Comparison of ENCODE assay signal across 8 mouse cellular contexts in the genomic region with DNA sequence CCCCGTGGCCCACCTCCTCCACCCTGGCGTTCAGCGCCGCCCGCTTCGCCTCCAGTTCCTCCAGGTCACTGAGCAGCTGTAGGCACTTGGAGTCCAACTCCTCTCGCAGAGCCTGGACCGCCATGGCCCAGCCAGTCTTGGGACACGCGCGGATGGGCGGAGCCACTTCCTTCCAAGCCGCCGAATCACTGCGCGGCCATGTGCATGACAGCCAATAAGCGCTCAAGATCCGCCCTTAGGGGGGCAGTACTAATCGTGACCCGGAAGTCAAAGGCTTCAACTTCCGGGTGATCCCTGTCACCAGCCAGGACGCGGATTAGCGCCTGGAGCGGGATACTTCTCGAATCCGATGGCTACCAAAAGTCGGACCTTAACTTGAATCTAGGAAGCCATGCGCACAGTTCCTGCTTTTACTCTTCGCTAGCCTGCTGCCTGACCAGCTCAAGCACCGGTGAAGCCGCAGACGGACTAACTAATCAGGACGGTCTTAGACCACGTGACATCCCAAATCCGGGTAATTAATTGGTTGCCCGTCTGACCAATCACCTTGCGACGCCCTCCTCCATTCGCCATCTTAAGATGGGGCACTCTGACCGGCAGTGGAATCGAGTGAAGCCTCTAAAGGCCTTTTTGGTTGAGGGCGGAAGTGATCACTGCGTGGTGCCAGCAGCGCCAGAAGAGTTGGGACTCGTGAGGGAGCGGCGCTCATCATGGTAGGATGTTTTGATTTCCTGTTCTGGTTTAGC. TPM values are rescaled to one million over a fixed set of nuclear protein-coding genes. Genes with fewer than 3 reads are reported as not detected.
DNase-seq lines count a peak whose midpoint lies in the region; ATAC-seq and TF ChIP-seq lines count a peak whose summit lies in the region.

A gene (minus strand): TSS at position 458 of the 746 bp plus-strand sequence.
A gene (plus strand): TSS at position 637 of the 746 bp plus-strand sequence.

- TF ChIP-seq CTCF in lung, postnatal 0 days (IDR thresholded peaks at IDR 0.05), result no peak

- under 1% methylated on average over 48 of the region's 48 CpGs for WGBS in hindbrain, embryonic 10.5 days
- under 1% methylated on average over 47 of the region's 48 CpGs for WGBS in lung, postnatal 0 days

- H3K4me3 ChIP-seq in hindbrain, embryonic 10.5 days, result peak within 1 kb of the TSS; percentile 85
- peak within 1 kb of the TSS; percentile 63 for H3K4me3 ChIP-seq in lung, postnatal 0 days (ENCODE audit: low read depth, low read length)

- peak within 1 kb of the TSS; percentile 51 for H3K9ac ChIP-seq in lung, postnatal 0 days (replicated peaks; ENCODE audit: low read depth)

- TF ChIP-seq EP300 in lung, postnatal 0 days (IDR thresholded peaks at IDR 0.05), result peak; percentile 25; the same call in 1 of the 2 replicates

- peak within 1 kb of the TSS; percentile 78 for H3K4me2 ChIP-seq in lung, postnatal 0 days (replicated peaks; ENCODE audit: low read depth, low read length)

- H3K4me1 ChIP-seq in hindbrain, embryonic 10.5 days (replicated peaks), result peaks cover 26% of the 10 kb centered on the region
- no peaks in the 10 kb centered on the region for H3K4me1 ChIP-seq in lung, postnatal 0 days (ENCODE audit: insufficient read depth, low read depth, low read length)

- DNase-seq in MN1 (ENCODE audit: low spot score), result peak; percentile 99
- DNase-seq in cerebellum, adult 9-10 months, result peak; percentile 98
- peak; percentile 97 for DNase-seq in hindbrain, embryonic 10.5 days (ENCODE audit: low spot score)
- DNase-seq in layer of hippocampus, adult 9-11 months, result peak; percentile 97
- peak; percentile 100 for DNase-seq in lung, postnatal 0 days (ENCODE audit: low spot score)
- DNase-seq in ovary, postnatal 14 days (ENCODE audit: low spot score), result peak; percentile 88
- peak; percentile 94 for DNase-seq in thymus, postnatal 14 days

- H3K27me3 ChIP-seq in hindbrain, embryonic 10.5 days (ENCODE audit: insufficient read depth, poor library complexity, severe bottlenecking), result no peaks in the 10 kb centered on the region
- no peaks in the 10 kb centered on the region for H3K27me3 ChIP-seq in lung, postnatal 0 days (replicated peaks; ENCODE audit: insufficient read depth, low read length)

- peak; percentile 92 for ATAC-seq in frontal cortex, adult (ENCODE audit: low TSS enrichment)
- peak; percentile 96 for ATAC-seq in lung, postnatal 0 days

- no peaks in the 10 kb centered on the region for H3K9me3 ChIP-seq in hindbrain, embryonic 10.5 days
- H3K9me3 ChIP-seq in lung, postnatal 0 days (ENCODE audit: low read length), result no peaks in the 10 kb centered on the region

- H3K27ac ChIP-seq in hindbrain, embryonic 10.5 days, result peak within 1 kb of the TSS; percentile 89
- H3K27ac ChIP-seq in lung, postnatal 0 days (ENCODE audit: low read length), result peak within 1 kb of the TSS; percentile 78

- peaks cover 41% of the 10 kb centered on the region for H3K36me3 ChIP-seq in hindbrain, embryonic 10.5 days
- peaks cover 15% of the 10 kb centered on the region for H3K36me3 ChIP-seq in lung, postnatal 0 days (ENCODE audit: insufficient read depth, low read length)

RNA-seq across cellular contexts. Expression of the first gene that starts in this region (rescaled TPM):
- 72.9 and 79.3 TPM in 2 replicates for polyA plus RNA-seq in hindbrain, embryonic 10.5 days (2016; fragmentation: Nextera tagmentation; extraction: Ambion mirVana)
- 30.6 and 31.4 TPM in 2 replicates for polyA plus RNA-seq in lung, postnatal 0 days (2015; fragmentation: Nextera tagmentation; extraction: Ambion mirVana)

RNA-seq across cellular contexts. Expression of the second gene that starts in this region (rescaled TPM):
- polyA plus RNA-seq in hindbrain, embryonic 10.5 days (2016; fragmentation: Nextera tagmentation; extraction: Ambion mirVana), result 107 and 123 TPM in 2 replicates
- polyA plus RNA-seq in lung, postnatal 0 days (2015; fragmentation: Nextera tagmentation; extraction: Ambion mirVana), result 39.9 and 41.6 TPM in 2 replicates

Comparison
In these comparisons a context has a peak if more than half of its experiments do, and no peak if none do; other contexts are left out.
1. Peak in every context shown above with its lines: DNase-seq, ATAC-seq, H3K4me3 ChIP-seq and H3K27ac ChIP-seq.